Mouse (Mus musculus) liver (tissue): ENCODE data around the gene Mtmr6.

ENCODE experiments used
- DNase-seq: peaks from one replicate; pipeline ENCODE4 v3.0.0-alpha.2; 2020; ENCODE audit warnings: mixed read lengths

Gene Mtmr6

GRCm38 (mm10) chr14:60264990-60265876 lies at the start of gene Mtmr6:
Gene Mtmr6 (plus strand): TSS chr14:60265228.
- DNase-seq, result peak; percentile 97

GRCm38 (mm10) chr14:60216125-60216524 lies 48.9 kb upstream of the Mtmr6 start:
- no peak for DNase-seq

- no peak for DNase-seq
Observed at GRCm38 (mm10) chr14:60217616-60218015, 47.4 kb upstream of the Mtmr6 start.

DNA sequence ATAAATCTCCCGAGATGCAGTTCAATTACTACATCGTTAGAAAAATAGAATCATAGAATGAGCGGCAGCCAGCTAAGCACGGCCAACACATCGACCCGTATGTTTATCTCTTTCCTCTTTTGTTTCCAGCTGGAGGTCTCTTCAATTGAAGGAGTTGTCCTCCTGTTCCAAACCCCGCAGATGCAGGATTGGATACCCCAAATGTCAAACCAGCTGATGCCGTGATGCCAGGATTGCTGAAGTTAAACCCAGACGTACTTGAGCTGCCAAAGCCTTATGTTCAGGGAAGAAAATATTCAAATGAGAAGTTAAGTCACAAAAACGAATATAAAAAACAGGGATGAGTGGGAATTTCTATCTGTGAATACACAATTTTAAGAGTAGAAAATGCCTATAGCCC lies 45.1 kb upstream of the Mtmr6 start:
- no peak for DNase-seq

DNA sequence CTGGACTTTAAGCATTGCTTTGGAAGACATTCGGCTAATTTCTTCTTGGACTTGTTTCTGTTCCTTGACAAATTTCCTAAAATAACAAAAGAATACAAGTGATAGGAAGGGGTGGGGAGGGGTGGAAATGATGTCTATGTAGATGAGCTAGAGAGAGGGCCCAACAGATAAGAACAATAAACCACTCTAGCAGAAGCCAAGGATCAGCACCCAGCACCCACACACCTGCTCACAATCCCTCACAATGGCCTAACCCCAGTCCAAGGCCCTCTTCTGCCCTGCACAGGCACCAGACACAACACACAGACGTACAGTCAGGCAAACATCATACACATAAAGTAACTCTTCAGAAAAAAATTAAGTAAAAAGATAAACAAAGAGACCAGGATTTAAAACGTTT lies 26.5 kb upstream of the Mtmr6 start:
- no peak for DNase-seq

- DNase-seq, result no peak
Observed at GRCm38 (mm10) chr14:60250366-60250765, 14.7 kb upstream of the Mtmr6 start.

DNA sequence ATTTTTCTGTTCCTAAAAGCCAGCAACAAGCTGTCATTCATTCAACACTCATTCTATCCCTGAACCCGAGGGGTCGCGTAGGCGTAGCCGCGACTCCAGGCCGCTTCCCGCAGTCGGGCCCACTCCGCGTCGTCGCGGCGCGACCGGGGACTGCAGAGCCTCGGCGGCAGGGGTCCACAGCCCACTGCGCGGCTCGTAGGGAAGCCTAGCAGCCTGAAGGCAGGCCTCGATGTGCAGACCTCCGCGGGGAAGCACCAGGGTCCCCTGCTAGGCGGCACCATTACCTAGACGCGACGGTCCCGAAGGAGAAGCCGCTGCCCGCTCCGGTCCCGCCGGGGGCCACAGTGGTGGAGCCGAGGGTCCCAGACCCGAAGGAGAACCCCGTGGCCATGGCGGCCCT lies 14.1 kb upstream of the Mtmr6 start:
- peak; percentile 64 for DNase-seq

- DNase-seq, result peak; percentile 98
Observed at GRCm38 (mm10) chr14:60251281-60252003, 13.6 kb upstream of the Mtmr6 start, which contains the start of the genes Nupl1 and Gm49336. Gene Nupl1 (minus strand): TSS chr14:60251431. Gene Gm49336 (minus strand): TSS chr14:60251507.

DNA sequence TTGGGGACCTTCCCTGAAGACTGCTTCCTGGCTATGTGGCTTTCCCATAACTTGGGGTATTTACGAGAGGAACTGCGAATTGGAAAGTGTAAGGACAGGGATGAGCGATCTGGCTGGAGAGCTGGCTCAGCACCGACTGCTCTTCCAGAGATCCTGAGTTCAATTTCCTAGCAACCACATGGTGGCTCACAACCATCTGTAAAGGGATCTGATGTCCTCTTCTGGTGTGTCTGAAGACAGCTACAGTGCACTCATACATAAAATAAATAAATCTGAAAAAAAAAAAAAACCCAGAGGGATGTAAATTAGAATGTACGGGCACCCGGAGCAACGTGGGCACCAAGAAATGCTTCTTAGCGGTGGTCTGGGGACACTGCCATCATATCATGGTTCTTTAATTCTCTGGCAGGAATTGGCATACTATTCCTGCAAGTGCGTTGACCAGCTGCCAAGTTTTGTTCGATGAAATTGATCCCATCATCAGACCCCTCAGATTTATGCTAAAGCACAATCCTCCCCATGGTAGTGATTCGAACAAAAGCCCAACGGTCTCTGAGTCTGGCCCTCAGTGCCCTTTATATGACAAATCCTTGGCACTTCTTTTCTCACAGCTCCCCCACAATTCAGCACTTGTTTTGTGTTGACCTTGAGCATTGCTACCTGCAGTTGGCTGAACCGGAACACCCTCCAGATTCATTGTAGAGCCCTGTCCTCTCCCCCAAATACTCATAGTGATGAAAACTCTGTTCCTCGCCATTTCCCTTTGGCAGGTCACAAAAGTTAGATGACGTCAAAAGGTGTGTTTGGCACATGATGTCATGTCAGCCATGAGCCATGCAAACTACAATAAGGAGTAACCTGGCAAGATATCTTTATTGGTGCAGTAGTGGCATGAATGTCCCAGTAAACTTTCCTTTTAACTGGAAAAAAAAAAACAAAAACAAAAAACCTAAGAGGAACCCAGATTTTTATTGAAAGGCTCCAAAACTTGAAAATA lies 12.7 kb upstream of the Mtmr6 start:
- DNase-seq, result no peak

DNA sequence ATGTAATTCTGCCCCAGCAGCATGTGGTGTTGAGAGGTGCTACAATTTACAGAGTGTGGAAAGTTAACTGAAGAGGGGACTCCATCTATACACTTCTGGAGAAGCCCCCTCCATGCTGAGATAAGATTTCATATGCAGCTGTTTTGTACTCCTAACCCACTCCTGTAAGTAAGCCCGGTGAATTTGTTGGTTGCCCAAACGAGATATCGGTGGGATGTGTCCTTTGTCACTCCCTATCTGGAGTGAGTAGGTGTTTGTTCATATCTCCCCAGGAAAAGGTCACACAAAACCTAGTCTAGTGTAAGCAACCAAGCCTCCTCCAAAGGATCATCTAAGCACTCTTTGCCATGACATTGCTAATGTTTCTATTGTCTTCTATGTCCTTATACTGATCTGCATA lies 11.6 kb upstream of the Mtmr6 start:
- DNase-seq, result no peak

DNA sequence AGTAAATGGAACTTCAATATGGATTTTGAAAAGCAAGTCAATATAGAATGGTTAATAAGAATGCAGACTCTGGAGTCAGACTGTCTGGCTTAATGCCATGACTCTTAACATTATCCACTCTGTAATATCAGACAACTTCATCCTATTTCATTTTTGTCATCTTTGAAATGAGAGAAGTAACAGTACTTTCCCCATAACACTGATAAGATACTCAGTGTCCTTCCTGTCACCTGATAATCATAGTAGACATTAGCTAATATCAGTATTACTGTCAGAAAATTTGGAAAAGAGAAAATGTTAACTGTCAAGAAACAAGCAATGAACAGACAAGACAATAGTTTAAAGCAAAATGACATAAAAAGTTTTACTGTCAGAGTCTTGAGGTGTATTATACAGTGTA lies 10.3 kb upstream of the Mtmr6 start:
- DNase-seq, result no peak

- DNase-seq, result no peak
Observed at GRCm38 (mm10) chr14:60256356-60256755, 8.7 kb upstream of the Mtmr6 start.

DNA sequence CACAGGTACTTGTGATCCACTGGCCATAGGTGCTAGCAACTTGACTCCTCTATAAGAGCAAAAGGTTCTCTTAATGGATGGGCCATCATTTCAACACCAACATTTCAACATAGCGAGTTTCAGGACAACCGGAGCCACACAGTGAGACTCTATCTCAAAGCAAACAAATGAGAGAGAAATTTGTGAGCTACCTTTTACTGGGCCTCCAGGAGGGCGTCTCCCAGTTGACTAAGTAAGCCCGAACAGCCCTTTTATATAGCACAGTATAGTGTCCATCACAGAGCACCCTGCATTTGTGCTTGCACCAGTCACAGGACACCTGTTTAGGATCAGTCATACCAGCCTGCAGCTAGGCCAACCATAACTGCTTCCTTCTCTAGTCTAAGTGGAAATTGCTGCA lies 7.9 kb upstream of the Mtmr6 start:
- DNase-seq, result peak; percentile 14

- DNase-seq, result no peak
Observed at GRCm38 (mm10) chr14:60257851-60258250, 7.2 kb upstream of the Mtmr6 start.

DNA sequence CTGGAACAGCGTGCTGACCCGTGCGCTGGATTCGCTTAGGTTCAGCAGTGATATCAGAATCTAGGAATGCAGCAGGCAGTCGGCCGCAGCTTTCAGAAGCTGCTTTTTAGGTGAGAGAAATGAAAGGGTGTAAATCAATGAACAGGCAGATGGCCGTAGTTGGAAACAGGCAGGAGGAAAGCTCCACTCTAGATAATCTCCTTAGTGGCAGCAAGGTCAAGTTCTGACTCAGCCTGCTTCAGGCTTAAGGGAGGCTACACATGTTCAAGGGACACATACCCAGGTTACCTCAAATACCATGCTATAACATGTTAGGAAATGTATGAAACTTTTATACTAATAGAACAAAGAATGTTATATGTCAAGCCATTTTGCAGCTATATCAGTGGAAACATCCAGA lies 2.7 kb upstream of the Mtmr6 start:
- no peak for DNase-seq

DNA sequence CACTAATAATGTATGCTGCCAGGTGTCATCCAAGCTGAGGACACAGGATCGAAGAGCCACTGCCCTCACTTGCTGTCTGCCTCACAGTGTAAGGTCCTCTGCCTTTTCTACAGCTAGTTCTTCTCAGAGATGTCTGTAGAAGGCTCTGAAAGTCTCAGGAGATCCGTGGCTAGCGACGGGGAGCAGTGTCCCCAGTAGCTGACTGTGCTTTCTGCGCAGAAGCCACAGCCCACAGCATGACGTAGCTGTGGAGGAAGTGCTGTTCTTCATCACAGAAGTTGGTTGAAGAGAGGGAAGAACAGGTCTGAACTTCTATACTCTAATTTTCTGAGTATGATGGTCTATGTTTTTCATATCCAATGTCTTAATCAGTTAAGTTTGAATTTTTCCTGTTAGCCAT lies 4.3 kb downstream of the Mtmr6 start:
- peak; percentile 21 for DNase-seq

GRCm38 (mm10) chr14:60273346-60273745 lies 8.3 kb downstream of the Mtmr6 start:
- DNase-seq, result no peak

- DNase-seq, result no peak
Observed at GRCm38 (mm10) chr14:60275301-60276276, 10.6 kb downstream of the Mtmr6 start.

DNA sequence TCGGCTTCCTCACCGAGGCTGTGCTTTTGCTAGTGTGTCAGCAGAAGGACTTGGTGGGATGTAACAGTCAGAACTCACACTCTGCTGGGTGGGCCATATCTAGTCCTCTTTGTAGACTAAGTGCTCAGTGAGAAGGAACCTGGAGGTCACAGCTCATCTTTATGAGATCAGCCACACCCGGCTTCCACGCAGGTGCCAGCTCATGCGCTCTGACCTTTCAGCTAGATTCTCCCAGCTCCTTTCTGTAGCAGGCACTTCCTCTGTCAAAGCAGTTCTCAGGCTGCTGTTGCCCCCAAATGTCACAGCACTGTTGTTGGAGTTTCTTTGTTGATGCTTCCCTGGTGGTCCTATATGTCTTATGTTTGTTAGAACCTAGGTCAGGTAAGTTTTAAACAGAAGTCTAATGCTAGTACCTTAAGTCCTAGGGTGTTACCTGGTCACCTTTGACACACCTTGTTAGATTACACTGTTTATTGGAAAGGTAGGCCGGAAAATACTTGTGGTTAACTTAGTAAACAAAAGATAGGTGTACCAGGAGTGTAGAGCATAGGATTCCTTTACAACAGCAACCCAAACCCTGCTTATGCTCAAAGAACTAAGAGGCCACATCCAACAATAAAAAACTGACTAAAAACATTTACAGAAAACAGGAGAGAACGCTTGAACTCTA lies 21.3 kb downstream of the Mtmr6 start:
- DNase-seq, result no peak

DNA sequence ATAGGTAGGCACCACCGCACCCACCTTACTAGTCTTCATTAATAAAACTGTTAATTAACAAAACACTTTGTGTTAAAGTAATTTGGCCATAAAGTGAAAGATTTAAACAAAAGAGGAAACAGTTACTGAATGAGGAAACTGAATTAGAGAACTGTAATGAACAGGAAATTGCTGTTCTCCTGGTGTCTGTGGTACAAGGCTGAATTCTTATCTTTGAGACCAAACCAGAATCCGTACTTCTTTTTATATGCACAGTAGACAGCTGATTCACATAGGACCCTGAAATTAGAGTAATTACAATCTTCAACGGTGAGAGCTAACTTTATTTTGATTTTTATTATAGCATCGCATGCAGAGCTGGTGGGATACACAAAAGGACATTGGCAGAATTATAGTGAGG lies 25.3 kb downstream of the Mtmr6 start:
- DNase-seq, result no peak

- no peak for DNase-seq
Observed at GRCm38 (mm10) chr14:60295531-60295930, 30.5 kb downstream of the Mtmr6 start.
